Mouse (Mus musculus): ENCODE measurements at regions not wholly inside any gene's neighbourhood (a gene's known extent, or its start where the extent isn't known, plus 50 kb on each side); places are given as distances from the start of the nearest gene placed in this dataset.

DNA sequence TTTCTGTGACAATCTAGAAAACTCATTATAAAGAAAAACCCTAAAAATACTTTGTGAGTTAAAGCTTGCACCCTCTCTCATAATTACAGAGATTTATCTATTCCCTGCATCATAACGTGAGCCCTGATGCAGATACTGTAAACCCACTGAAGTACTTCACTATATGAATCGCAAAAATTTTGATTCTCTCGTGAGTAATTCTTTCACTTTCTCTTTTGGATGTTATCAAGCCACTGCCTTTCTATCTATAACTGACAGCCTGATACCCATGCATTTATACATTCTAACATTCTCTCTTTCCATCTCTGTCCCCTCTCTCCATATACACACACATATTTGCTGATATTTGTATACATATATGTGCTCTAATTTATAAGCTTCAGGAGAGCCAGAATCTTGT lies 264.1 kb upstream of the Gm765 start:
- DNase-seq, result no peak

DNA sequence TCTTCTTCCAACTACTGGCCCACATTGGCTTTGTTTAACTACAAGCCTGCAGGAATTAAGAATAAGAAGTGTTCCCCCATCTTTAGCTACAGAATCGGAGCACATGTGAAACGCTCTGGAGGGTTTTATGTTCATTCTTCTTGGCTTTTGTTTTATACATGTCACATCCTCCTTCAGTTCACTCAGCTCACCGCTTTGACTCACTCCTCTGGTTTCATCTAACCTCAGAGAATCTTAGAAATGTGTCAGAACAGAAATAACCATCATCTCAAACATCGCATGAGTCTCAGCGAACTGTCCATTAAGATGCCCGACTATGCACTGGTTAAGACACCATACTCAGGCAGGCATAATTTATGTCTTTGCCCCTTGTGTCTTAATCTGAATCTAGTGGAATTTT lies 255.1 kb upstream of the Gm765 start:
- DNase-seq, result no peak

DNA sequence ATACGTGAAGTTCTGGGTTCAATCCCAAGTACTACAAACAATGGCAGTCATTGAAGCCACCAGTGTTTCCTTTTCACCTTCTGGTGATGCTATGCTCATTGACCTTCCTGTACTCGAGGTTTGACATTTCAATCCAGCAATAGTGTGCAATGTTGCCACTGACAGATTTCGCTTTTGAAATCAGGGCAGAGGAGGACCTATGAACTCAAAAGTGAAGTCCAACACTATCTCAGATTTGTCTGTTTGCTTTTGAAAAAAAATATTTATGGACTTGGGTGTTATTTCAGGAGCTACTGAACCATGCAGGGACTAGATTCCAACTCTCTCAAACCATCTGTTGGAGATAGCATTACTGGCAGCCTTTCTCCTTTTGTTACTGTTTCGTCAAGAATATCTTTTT lies 248.4 kb upstream of the Gm765 start:
- DNase-seq, result no peak

DNA sequence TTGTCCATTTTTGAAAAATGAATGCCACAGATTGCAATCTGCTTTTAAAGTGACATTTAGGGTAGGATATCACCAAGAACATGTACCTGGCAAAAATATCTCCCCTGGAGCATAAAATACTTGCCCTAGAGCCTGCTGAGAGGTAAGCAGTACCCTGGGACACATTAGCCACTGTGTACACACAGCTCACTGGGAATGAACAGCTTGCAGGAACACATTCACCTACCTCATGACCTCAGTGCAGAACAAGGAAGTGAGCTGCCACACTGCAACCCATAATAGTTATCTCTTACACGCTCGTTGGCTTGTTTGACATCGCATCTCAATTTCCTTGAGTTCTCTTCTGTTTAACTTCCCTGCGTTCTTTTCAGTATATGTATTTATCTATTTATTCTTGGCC lies 246.4 kb upstream of the Gm765 start:
- no peak for DNase-seq

DNA sequence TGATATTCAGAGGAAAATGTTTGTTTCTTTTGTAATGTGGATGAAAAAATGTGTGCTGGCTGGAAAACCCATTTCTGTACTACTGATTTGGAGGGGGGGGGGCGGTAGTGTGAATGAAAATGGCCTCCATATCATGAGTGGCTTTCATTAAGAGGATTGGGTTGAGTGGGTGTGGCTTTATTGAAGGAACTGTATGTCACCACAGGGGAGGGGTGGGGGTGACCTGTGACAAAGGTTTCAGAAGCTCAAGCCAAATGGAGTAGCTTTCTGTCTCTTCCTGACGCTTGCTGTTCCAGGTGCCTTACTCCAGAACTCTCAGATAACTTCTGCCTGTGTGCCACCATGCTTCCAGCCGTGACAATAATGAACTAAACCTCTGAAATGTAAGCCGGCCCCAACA lies 242.0 kb upstream of the Gm765 start:
- no peak for DNase-seq

DNA sequence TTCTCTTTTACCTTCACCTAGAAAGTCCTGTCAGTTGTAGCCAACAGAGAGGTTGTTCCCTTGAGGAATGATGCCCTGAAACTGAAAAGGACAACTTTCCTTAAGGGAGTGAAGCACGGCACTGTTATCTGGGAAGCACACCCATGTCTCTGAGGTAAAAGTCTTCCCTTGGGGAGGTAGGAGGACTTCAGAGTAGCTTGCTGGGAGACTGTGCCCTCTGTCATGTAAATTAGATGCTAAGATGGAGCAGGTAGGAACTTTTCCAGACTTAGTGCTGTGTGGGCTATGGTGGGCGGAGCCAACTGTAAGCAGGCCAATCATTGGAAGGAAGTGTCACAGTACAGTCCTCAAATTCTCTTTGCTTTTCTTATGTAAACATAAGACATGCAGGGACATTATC lies 240.3 kb upstream of the Gm765 start:
- DNase-seq, result no peak

DNA sequence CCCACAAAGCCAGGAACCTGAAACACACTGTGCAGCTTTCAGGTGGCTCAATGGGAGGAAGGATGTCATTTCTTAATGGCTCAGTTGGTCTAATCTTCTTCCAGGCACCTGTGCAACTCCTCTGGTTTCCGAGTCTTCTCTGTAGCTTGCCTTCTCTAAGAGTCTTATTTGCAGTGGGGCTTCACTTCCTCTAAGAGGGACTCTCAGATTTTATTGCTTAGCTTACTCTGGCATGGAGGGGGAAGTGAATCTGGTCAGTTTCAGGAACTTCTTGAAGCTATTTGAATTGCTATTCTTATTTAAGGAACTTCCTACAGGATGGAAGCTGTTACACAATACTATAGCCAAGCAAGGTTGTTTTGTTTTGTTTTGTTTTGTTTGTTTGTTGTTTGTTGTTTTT lies 232.7 kb upstream of the Gm765 start:
- DNase-seq, result no peak

DNA sequence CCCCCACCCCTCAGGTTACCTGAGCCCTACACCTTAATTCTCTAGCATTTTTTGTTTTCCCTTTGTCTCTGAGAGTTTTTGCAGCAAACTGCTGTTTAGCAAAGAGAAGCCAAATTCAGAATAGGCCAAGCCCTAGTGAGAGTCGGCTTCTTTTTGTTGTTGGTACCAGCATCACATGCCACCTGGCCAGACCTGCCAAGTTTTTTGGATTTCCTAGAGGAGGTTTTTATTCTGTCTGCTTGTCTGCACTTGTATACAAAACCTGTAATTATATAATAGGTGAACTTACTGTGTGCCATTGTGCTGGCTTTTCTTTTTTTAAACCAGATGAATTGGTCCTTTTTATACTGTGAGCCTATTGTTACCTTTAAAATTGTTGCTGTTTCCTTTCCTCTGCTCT lies 213.1 kb upstream of the Gm765 start:
- no peak for DNase-seq

DNA sequence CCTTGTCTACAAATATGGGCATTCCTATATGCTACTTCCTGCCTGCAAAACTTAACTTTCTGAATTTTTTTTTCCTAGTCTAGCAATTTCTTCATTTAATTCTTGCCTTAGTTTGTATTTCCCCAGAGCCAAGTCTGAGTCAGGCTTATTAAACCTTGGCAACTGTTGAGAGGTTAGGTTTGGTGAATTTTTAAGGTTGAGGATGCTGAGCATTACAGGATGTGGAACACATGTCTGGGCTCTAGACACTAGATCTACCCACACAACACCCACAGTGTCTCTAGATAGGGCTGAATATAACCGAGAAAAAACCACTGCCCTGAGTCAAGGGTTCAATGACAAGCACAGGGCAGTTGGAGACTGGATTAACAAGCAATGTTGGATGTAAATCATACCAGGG lies 211.4 kb upstream of the Gm765 start:
- DNase-seq, result no peak

DNA sequence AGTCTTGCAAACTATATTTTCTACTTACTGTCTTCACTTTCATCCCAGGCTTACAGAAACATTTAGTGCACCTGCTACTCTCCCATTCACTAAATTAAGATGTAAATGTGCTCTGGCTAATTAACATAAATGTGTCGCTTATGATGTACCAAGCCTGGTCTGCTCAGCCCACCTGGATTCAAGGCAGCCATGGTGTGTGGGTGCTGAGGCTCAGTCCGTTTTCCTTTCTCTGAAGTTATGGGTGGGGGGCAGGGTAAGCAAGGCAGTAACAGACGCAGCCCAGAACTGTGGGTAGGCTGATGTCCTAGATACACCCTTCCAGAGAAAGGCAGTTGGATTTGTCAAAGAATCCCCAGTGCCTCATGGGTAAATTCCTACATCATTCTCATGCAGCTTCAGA lies 209.2 kb upstream of the Gm765 start:
- no peak for DNase-seq

DNA sequence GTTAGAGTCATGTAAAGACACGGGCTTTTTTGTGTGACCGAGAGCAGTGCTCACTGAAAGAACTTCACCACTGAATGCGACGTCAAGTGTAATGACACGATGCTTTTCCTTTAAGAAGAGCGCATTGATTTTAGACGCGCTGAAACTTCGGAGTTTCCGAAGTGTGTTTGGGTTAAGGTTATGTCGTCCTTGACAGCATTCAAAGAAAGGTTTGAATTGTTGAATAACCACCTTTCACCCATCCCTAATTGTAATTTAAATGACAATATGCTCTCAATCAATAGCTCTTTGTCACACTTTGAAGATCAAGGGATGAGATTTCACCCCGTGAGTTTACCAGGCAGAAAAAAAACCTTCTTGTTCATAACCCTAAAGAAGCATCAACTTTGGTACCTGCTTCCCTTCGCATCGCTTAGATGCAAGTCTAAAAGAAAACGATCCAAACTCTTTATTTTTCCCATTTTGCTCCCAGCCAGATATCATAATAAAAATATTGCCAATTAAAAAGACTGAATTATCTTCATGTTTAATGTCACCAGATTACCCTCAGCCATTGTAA lies 184.4 kb upstream of the Gm765 start:
- no peak for DNase-seq

DNA sequence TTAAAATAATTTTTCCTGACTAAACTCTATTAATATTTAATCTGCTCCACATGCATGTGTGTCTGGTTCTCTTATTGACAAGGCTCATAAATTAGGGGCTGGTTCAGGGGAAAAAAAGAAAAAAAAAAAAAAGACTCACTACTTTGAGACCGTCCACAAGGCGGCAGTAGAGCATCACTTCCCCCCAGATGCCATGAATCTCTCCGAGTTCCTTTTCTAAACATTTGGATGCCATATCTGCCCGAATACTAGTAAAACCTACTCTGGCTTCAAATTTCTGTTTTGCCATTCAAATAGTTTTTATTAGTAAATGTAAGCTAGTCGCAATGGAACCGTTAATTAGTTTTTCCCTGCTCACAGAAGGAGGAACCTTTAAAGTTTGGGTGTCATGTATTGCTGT lies 182.7 kb upstream of the Gm765 start:
- DNase-seq, result peak; percentile 80

DNA sequence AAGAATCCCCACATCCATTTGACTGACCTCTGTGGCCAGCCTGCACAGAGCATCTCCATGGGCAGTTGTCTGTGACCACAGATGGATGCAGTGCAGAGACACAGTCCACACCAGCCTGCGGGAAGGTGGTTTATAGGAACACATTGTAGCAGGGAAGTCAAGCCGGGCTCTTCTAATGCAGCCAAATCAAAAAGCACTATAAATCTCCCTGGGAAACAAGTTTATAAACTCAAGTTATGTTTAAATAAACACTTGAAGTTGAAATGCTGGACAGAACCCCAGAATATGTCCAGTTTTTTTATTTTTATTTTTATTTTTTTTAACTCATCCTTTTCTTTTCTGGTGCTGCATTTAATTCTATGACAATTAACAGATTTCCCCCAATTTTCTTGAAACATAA lies 182.1 kb upstream of the Gm765 start:
- no peak for DNase-seq

DNA sequence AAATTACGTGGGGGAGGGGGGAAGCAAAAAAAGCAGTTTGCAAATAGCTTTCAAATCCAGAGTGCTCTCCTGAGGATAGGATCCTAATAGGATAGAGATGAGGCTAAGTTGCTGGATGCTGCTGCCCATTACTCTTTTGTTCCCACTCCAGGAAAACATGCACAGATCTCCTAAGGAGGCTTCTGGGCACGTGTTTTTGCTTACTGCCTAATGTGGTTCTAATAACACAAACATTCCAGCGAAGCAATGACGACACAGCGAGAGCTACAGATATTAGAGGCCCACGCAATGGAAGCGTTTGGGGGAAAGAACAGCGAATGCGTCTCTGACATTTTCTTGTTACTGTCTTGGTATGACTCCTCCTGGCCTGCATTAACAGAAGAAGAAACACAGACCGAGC lies 179.0 kb upstream of the Gm765 start:
- no peak for DNase-seq

DNA sequence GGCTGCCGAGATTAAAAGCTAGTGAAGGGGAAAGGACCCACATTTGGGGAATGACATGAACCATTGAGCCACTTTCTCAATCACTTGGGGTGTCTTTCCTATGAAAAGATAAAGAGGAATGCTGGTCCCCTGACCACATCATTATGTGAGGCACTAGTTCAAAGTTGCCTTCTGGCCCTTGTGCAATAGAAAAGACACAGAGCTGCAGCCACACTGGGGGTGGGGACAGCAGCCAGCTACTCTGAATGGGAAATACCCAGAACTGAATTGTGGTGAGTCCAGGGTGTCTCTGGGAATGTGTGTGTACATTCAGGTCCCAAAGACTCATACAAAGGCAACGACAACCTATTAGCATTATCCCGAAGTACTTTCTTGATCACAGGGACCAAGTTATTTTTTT lies 172.3 kb upstream of the Gm765 start:
- no peak for DNase-seq

DNA sequence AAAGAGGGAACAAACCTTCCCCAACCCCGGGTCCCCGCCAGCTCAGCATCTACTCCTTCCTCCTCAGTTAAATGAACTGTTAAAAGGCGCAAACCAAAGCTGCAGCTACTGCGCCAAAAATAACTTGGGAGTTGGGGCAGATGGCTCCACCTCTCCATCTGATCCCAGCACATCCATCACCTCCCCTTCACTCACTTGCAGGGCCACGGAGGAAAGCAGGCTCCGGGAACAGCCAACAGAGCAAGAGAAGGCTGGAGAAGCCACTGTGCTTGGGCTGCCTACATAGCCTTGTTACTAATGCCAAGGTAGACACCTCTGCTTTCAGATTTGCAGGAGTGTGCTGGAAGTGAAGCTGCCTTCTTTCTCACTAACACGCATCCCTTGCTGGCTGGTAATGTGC lies 171.8 kb upstream of the Gm765 start:
- no peak for DNase-seq

DNA sequence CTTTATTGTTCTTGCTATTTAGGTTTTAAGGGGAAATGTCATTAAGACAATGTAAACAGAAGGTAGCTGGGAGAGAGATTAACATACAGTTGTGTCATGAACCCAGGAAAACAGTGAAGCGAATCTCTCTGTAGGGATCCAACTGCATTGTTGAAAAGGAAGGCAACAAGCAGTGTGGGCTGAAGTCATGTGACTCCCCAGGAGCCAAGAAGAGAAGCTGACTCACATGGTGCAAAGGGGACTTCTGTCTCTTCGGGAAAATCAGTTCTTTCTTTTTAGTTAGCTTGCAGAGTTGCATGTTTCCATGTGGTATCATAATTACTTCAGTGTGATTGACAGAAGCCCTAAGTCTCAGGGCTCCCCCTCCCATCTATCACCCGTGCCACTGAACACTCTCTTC lies 170.7 kb upstream of the Gm765 start:
- DNase-seq, result no peak

DNA sequence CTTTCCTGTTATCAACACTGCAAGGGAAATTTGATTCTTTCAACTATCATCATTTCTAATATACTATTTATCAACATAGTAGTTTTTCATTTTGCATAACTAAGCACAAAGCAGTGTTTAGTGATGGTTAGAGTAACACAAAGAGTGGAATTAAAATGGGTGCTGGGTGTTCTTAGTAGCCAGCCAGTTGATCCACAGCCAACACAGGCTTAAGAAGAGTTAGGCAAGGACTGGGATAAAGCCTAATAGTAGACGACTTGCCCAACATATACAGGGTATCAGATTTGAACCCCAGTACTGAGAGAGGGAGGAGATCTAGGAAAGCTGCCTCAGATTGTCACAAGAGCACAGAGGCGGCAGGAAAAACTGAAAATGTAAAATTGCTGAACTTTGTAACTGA lies 160.2 kb upstream of the Gm765 start:
- no peak for DNase-seq

DNA sequence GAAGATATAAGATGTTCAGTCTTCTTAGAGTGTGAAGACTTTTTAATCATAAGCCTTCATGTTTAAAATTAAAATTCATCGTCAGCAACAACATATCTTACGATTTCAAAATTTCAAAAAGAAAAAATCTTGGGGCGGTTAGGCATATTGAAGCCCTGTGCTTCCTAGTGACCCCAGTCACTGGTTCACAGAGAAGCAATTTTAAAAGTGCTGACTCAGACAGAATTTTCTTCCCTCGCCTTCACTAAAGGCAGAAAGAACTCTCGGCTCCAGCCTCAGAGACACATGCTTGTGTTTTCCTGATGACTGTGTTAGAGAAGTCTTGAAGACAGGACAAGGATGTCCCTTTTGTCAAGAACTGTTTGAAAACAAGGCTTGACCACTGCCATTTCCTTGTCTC lies 157.2 kb upstream of the Gm765 start:
- DNase-seq, result no peak

DNA sequence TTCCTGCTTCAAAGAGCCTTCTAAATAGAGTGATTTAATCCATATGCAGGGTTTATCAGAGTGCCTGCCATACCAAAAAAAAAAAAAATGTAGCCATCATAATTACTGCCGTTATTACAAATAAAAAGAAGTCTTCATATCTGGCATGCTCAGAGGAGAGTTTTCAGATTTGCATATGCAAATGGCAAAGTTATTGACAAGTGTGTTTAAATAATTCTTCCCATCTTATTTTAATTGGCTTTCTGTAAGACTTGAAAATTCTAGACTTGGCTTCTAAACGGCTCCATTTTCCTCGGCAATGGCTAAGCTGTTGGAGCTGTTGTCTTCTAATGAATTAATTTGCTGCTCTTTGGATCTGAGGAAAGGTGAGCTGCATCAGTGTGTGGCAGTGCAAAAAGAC lies 144.1 kb upstream of the Gm765 start:
- DNase-seq, result no peak

DNA sequence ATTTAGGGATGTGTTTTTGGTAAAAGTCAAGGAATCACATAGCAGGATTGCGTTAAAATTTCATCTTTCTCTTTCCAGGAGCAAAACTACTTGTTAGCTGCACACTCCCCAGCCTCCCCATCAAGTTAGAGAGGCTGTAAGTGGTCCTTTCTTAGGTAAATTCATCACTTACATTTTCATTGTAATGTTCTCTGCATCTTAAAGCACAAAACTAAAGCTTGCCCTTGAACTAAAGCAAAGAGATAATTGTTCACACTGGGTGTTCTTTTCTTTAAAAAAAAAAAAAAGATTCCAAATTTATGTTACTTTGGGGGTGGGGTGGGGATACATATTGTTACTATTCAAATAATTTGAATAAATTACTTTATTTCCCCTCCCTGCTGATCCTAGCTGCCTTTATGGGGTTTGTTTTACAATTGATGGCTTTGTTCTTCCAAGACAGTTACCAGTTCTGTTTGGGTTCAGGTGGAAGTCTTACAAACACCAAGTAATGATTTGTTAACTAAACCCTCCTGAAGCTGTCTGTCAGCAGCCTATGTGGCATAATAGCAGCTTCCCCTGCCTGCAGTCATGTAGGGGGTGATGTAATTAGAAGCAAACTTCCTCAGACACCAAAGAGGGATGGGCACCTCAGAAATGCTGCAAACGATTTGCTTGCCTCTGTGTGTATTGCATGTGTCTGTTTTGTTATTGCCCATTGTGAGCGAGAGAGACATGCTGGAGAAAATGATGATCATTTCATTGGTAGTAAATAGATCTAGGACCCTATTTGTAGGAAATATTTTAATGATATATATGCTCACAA lies 141.0 kb upstream of the Gm765 start:
- DNase-seq, result no peak

DNA sequence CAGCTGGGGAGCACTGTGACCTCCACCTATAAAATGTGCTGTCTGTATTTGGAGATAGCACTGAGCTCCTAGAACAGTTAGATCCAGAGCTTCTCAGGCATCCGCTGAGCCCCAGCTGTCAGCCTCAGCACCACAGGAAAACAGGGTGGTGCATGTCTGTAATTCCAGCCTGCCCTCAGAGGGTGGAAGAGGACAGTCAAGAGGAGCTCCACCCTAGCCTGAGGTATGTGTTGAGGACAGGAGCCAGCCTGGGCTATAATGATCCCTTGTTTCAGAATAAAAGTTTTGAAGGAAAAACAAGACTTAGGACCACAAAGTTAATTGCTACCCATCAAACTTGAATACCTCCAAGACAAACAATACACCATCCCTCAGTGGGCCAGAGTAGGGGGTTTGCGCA lies 139.8 kb upstream of the Gm765 start:
- DNase-seq, result no peak

DNA sequence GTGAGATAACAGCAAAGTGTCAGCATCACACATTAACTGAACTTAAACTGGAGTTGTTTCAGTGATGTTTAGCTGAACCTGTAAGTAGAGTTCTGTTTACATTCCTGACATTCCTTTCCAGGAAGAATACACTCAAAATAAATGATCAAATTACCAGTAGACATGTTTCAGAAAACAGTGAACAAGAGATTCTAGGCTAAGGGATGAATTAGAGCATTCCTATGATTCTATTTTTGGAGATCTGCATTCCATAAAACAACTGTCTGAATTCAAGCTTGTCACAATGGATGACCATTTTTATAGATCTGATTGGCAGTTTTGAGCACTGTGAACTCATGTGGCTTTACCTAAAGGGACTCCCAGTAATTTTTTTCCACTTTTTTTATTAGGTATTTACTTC lies 125.0 kb upstream of the Gm765 start:
- DNase-seq, result no peak

DNA sequence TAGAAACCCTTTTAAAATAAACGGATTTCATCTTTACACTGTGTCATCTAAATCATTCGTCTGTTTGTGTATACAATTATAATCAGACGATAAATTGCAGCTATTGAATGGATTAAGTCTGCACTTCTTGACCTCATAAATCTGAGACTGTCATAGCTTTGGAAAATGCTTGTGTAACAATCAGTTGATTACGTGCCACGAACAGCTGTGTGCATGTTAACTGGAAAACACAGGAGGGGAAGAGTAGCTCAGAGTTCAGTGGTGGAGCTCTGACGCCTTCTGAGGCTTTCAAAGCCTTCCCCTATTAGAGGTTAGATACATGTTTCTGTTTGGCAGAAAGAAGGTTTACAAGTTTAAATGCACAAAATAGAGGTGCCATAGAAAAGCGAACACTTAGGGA lies 109.7 kb upstream of the Gm765 start:
- no peak for DNase-seq

DNA sequence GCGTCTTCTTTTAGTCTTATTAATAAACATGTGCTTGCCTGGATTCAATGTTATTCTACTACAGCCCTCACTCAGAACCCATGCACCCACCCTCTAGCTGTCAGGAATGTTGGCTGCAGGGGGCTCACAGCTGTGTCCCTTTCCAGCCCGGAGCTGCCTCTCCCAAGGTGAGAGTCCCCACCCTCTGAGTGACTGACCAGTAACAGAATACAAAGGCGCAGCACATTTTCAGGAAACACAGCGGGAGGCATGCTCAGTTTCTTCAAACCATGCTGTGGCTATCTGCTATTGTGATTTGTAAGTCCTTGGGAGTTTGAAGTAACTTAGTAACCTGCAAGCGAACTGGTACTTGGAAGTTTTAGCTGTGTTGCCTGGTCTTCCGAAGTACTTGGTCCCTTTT lies 93.1 kb upstream of the Gm765 start:
- no peak for DNase-seq
